Mouse (Mus musculus) hindbrain, embryonic 12.5 days (tissue): Measurements from ENCODE around the gene Zfp69. TPM values are rescaled to one million over a fixed set of nuclear protein-coding genes. Genes with fewer than 3 reads are reported as not detected.

Source experiments
- ATAC-seq: fragments of 200-750 bp; cut with Nextera tagmentation; 2 replicates; pipeline ENCODE4 v1.8.0; 2017; ENCODE audit warnings: moderate TSS enrichment; ENCODE audit not compliant: low FRiP score
- H3K27ac ChIP-seq: fragments of 300-500 bp; sonication (generic); 2 replicates; pipeline ENCODE4 v1.5.1; 2016; ENCODE audit warnings: mild to moderate bottlenecking
- H3K27me3 ChIP-seq: fragments of 300-500 bp; sonication (generic); 2 replicates; pipeline ENCODE4 v1.6.1; 2016; ENCODE audit warnings: mild to moderate bottlenecking
- H3K36me3 ChIP-seq: fragments of 300-500 bp; sonication (generic); 2 replicates; pipeline ENCODE4 v1.6.1; 2016; ENCODE audit warnings: mild to moderate bottlenecking
- H3K4me1 ChIP-seq: fragments of 300-500 bp; sonication (generic); 2 replicates; pipeline ENCODE4 v1.6.1; 2016
- H3K4me2 ChIP-seq: fragments of 300-500 bp; sonication (generic); replicated peaks from 2 replicates; pipeline ENCODE4 v1.6.1; 2016; ENCODE audit warnings: mild to moderate bottlenecking
- H3K4me3 ChIP-seq: fragments of 300-500 bp; sonication (generic); 2 replicates; pipeline ENCODE4 v1.5.1; 2016; ENCODE audit warnings: mild to moderate bottlenecking
- H3K9ac ChIP-seq: fragments of 300-500 bp; sonication (generic); 2 replicates; pipeline ENCODE4 v1.6.1; 2016; ENCODE audit warnings: mild to moderate bottlenecking, moderate library complexity
- H3K9me3 ChIP-seq: fragments of 300-500 bp; sonication (generic); replicated peaks from 2 replicates; pipeline ENCODE4 v1.6.1; 2016; ENCODE audit warnings: mild to moderate bottlenecking
- WGBS: fragments of 180-500 bp; shearing (Covaris S2); methylation state at CpG from one replicate; pipeline ENCODE4 v1.1.7; 2016; 5-methylcytosine and 5-hydroxymethylcytosine counted together
- polyA plus RNA-seq: library from polyadenylated mRNA; unstranded; fragments of >200 nt; fragmentation: Nextera tagmentation; extraction: Ambion mirVana; gene quantifications from 2 replicates; pipeline ENCODE4 v1.2.1, GENCODE M21; 2016

Gene Zfp69
- polyA plus RNA-seq, 1 experiment from 2014 or later: 10.1 TPM

DNA sequence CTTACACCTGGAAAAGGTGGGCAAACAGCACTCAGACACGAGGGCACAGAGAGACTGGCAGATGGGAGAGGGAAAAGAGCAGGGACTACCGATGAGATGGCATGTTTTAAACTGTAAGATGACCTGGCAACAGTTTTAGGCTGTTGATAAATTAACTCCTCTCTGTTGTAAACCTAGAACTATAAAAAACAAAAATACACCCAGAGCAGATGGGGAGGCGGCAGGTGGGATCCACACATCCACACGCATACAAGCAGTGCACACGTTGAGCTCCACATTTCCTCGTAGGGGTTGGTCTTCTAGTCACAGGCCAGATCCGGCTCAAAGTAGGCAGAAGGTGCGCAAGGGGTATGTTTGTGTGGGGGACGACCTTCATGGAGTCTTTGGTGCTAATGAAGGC, 17.0 kb upstream of the Zfp69 start:
- WGBS: 94% methylated on average over 9 of the region's 9 CpGs
- ATAC-seq: no peak
- Histone ChIP-seq H3K36me3 (peaks cover 43% of the 10 kb centered on the region), H3K27ac (no peak overlapping the region), H3K4me3 (no peak overlapping the region), H3K27me3 (no peaks in the 10 kb centered on the region), H3K4me1 (no peaks in the 10 kb centered on the region), H3K9me3 (no peaks in the 10 kb centered on the region), H3K9ac (no peak overlapping the region), H3K4me2 (no peak overlapping the region)

GRCm38 (mm10) chr4:120955586-120955985, 4.1 kb upstream of the Zfp69 start:
- H3K4me3 ChIP-seq: no peak overlapping the region
- H3K27me3 ChIP-seq: no peaks in the 10 kb centered on the region
- no peaks in the 10 kb centered on the region for H3K9me3 ChIP-seq
- peaks cover 8% of the 10 kb centered on the region for H3K4me1 ChIP-seq
- 91% methylated on average over 1 of the region's 1 CpGs for WGBS
- H3K4me2 ChIP-seq: no peak overlapping the region
- H3K27ac ChIP-seq: no peak overlapping the region
- no peaks in the 10 kb centered on the region for H3K36me3 ChIP-seq
- H3K9ac ChIP-seq: no peak overlapping the region
- ATAC-seq: no peak

GRCm38 (mm10) chr4:120953667-120954066, 2.2 kb upstream of the Zfp69 start:
- H3K27ac ChIP-seq: no peak overlapping the region
- peaks cover 8% of the 10 kb centered on the region for H3K4me1 ChIP-seq
- ATAC-seq: no peak
- no peaks in the 10 kb centered on the region for H3K27me3 ChIP-seq
- no peak overlapping the region for H3K9ac ChIP-seq
- no peak overlapping the region for H3K4me2 ChIP-seq
- no peaks in the 10 kb centered on the region for H3K36me3 ChIP-seq
- 73% methylated on average over 1 of the region's 1 CpGs for WGBS
- H3K9me3 ChIP-seq: no peaks in the 10 kb centered on the region
- no peak overlapping the region for H3K4me3 ChIP-seq

DNA sequence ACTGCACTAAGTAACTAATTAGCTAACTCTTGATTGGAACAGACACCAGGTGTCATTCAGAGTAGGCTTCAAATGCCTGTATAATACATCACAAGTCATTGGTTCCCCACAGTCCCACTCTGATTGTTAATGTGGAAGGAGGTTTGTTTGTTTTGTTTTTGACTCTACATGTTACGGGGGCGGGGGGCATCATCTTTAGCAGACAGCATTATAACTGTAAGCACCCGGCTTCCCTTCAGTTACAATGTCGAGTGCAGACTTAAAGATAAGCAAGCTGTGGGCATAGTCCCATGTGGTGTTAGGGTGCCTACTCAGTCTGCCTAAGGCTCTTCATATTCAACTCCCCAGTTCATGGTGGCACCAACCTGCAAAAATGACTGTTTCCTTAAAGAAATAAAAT, 1.5 kb upstream of the Zfp69 start:
- Histone ChIP-seq H3K9me3 (no peaks in the 10 kb centered on the region), H3K4me1 (peaks cover 8% of the 10 kb centered on the region), H3K4me2 (no peak overlapping the region), H3K9ac (no peak overlapping the region), H3K27me3 (no peaks in the 10 kb centered on the region), H3K36me3 (no peaks in the 10 kb centered on the region), H3K27ac (no peak overlapping the region), H3K4me3 (no peak overlapping the region)
- 87% methylated on average over 4 of the region's 4 CpGs for WGBS
- ATAC-seq: no peak

GRCm38 (mm10) chr4:120952163-120952562, 664 bp upstream of the Zfp69 start:
- Histone ChIP-seq H3K4me1 (peaks cover 8% of the 10 kb centered on the region), H3K4me3 (peak overlapping the region; percentile 74), H3K27ac (peak overlapping the region; percentile 81), H3K9ac (peak overlapping the region; percentile 78), H3K9me3 (no peaks in the 10 kb centered on the region), H3K36me3 (0 out of 2 replicates have a peak, but pooled peaks cover 4% of the 10 kb centered on the region), H3K4me2 (peak overlapping the region; percentile 68), H3K27me3 (no peaks in the 10 kb centered on the region)
- 53% methylated on average over 6 of the region's 6 CpGs for WGBS
- ATAC-seq: no peak

- Histone ChIP-seq H3K4me1 (peaks cover 8% of the 10 kb centered on the region), H3K27ac (peak overlapping the region; percentile 81), H3K4me2 (peak overlapping the region; percentile 68), H3K4me3 (peak overlapping the region; percentile 74), H3K36me3 (peaks cover 14% of the 10 kb centered on the region), H3K9ac (peak overlapping the region; percentile 78), H3K9me3 (no peaks in the 10 kb centered on the region), H3K27me3 (no peaks in the 10 kb centered on the region)
- 7% methylated on average over 20 of the region's 20 CpGs for WGBS
- no peak; the same call in 1 of the 2 replicates for ATAC-seq
Measured at GRCm38 (mm10) chr4:120950763-120951427, 604 bp downstream of the Zfp69 start.

DNA sequence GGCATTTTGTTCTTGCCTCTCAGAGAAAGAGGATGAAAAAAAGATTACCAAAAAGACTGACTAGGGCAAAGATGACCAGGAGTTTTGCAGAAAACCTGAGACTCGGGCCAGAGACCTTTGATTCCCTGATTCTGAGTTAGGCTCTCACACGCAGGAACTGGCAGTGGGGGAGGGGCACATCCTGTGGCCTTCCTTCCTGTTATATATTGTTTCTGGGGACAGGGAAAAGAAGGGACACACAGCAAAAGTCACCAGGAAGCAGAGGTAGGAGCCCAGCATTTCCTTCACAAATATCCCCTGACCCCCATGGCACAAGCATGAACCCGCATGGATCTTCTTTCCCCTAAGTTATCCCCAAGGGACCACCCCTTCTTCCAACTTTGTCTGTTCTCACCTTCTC, 2.6 kb downstream of the Zfp69 start:
- 69% methylated on average over 3 of the region's 3 CpGs for WGBS
- H3K9ac ChIP-seq: no peak overlapping the region
- H3K4me3 ChIP-seq: no peak overlapping the region
- H3K9me3 ChIP-seq: no peaks in the 10 kb centered on the region
- H3K36me3 ChIP-seq: peaks cover 14% of the 10 kb centered on the region
- peaks cover 8% of the 10 kb centered on the region for H3K4me1 ChIP-seq
- no peaks in the 10 kb centered on the region for H3K27me3 ChIP-seq
- ATAC-seq: no peak
- H3K27ac ChIP-seq: no peak overlapping the region
- no peak overlapping the region for H3K4me2 ChIP-seq

GRCm38 (mm10) chr4:120935006-120935405, 16.5 kb downstream of the Zfp69 start:
- Histone ChIP-seq H3K9ac (no peak overlapping the region), H3K27me3 (no peaks in the 10 kb centered on the region), H3K9me3 (peaks cover 9% of the 10 kb centered on the region; the same call in 1 of the 2 replicates), H3K27ac (no peak overlapping the region), H3K4me2 (no peak overlapping the region), H3K36me3 (peaks cover 16% of the 10 kb centered on the region), H3K4me1 (no peaks in the 10 kb centered on the region), H3K4me3 (no peak overlapping the region)
- 80% methylated on average over 3 of the region's 3 CpGs for WGBS
- no peak for ATAC-seq

GRCm38 (mm10) chr4:120930736-120931135, 20.8 kb downstream of the Zfp69 start:
- H3K9me3 ChIP-seq: peaks cover 9% of the 10 kb centered on the region; the same call in 1 of the 2 replicates
- no peaks in the 10 kb centered on the region for H3K27me3 ChIP-seq
- no peak overlapping the region for H3K4me3 ChIP-seq
- H3K36me3 ChIP-seq: peaks cover 16% of the 10 kb centered on the region
- no peak overlapping the region for H3K27ac ChIP-seq
- H3K4me2 ChIP-seq: no peak overlapping the region
- H3K4me1 ChIP-seq: no peaks in the 10 kb centered on the region
- no peak for ATAC-seq
- 94% methylated on average over 18 of the region's 18 CpGs for WGBS
- no peak overlapping the region for H3K9ac ChIP-seq

GRCm38 (mm10) chr4:120928686-120929085, 22.8 kb downstream of the Zfp69 start:
- H3K27me3 ChIP-seq: no peaks in the 10 kb centered on the region
- H3K9ac ChIP-seq: no peak overlapping the region
- H3K36me3 ChIP-seq: peaks cover 11% of the 10 kb centered on the region
- no peak overlapping the region for H3K27ac ChIP-seq
- H3K4me2 ChIP-seq: no peak overlapping the region
- no peak overlapping the region for H3K4me3 ChIP-seq
- ATAC-seq: no peak
- peaks cover 4% of the 10 kb centered on the region for H3K4me1 ChIP-seq
- WGBS: 82% methylated on average over 3 of the region's 3 CpGs
- H3K9me3 ChIP-seq: peaks cover 9% of the 10 kb centered on the region; the same call in 1 of the 2 replicates

- ATAC-seq: peak; percentile 71
- Histone ChIP-seq H3K9ac (peak overlapping the region; percentile 71), H3K4me1 (peaks cover 9% of the 10 kb centered on the region), H3K4me2 (peak overlapping the region; percentile 48), H3K9me3 (0 out of 2 replicates have a peak, but pooled peaks cover 5% of the 10 kb centered on the region), H3K4me3 (peak overlapping the region; percentile 49), H3K27ac (peak overlapping the region; percentile 85), H3K36me3 (peaks cover 25% of the 10 kb centered on the region), H3K27me3 (no peaks in the 10 kb centered on the region)
- WGBS: 21% methylated on average over 3 of the region's 3 CpGs
Measured at GRCm38 (mm10) chr4:120925386-120925785, 26.1 kb downstream of the Zfp69 start.

DNA sequence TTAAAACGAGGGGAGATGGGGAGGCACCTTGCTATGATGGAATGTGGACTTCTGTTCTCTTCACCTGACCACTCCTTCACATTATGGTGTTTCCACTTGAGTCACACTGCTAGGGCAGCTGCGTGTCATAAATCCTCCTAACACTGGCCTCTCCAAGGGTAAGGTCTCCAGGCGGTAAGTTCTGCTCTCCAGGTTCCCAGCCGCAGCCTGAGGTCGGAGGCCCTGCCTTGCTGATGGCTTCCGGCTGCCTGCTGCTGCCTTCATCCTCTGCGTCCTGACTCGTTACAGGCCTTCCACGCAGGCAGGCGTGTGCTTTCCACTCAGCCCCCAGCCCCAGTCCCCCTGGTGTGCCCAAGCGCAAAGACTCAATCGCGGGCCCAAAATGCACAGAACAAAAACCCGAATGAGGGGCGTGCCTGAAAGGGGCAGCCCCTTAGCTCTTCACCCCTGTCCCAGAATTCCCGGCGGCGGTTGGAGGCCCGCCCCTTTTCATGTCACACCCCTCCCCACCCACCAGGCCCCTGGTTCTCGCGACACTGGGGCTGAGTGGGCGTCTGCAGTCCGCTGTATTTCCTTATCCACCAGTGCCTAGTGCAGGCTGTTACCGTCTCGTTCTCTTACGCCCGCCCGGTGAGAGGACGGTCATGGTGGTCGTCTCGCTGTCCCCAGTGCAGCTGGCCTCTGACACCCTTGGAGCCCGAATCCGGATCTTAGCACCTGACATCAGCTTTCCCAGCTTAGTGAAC, 26.8 kb downstream of the Zfp69 start, which contains the start of gene Exo5:
Gene Exo5 (minus strand): TSS at position 464 of the 746 bp plus-strand sequence.
- peak; percentile 99 for ATAC-seq
- H3K4me1 ChIP-seq: peaks cover 9% of the 10 kb centered on the region
- no peaks in the 10 kb centered on the region for H3K27me3 ChIP-seq
- peak within 1 kb of the TSS; percentile 49 for H3K4me3 ChIP-seq
- peak within 1 kb of the TSS; percentile 48 for H3K4me2 ChIP-seq
- H3K9me3 ChIP-seq: 0 out of 2 replicates have a peak, but pooled peaks cover 5% of the 10 kb centered on the region
- peaks cover 29% of the 10 kb centered on the region for H3K36me3 ChIP-seq
- H3K27ac ChIP-seq: peak within 1 kb of the TSS; percentile 85
- under 1% methylated on average over 33 of the region's 33 CpGs for WGBS
- peak within 1 kb of the TSS; percentile 71 for H3K9ac ChIP-seq
